In the genomic region with DNA sequence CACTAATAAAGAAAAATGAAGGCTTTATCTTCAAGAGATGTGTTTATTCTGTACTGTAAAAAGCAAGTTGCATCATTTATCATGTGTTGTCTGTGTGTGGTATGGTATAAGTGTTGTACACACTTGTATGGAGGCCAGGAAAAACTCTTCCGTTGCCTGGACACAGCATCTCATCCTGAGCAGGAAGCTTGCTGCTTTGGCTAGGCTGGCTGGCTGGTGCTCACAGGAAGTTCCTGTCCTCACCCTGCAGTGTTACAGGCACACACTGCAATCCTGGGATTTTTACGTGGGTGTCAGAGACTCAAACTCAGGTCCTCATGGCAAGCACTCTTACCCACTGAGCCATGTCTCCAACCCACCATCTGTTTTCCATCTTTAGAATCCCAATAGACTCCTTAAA, we compare ENCODE assay signal across 15 mouse cellular contexts.
"Had no signal": no experiment of that assay in that cellular context is flagged by ENCODE, and none has a peak within 500 bp of the region (broad histone marks: within the 10 kb centered on the region; RNA-seq: fewer than 3 reads in every experiment).

No protein-coding gene starts in this region.

- H3K9ac ChIP-seq: limb, embryonic 15.5 days; liver, embryonic 12.5 days; lung, embryonic 15.5 days; midbrain, embryonic 15.5 days; neural tube, embryonic 13.5 days; stomach, embryonic 15.5 days had no signal

- H3K4me2 ChIP-seq: limb, embryonic 15.5 days; liver, embryonic 12.5 days; lung, embryonic 15.5 days; midbrain, embryonic 11.5 days; midbrain, embryonic 15.5 days; neural tube, embryonic 13.5 days; stomach, embryonic 15.5 days had no signal

- H3K4me3 ChIP-seq: limb, embryonic 15.5 days; liver, embryonic 12.5 days; lung, embryonic 15.5 days; midbrain, embryonic 15.5 days; neural tube, embryonic 13.5 days; stomach, embryonic 15.5 days had no signal

- DNase-seq: kidney, adult 11 months; layer of hippocampus, adult 9-11 months; layer of hippocampus, postnatal 36 days; lung, postnatal 14 days; retina, postnatal 1 day; right cerebral cortex, postnatal 4 days; thymus, adult 2 months; thymus, postnatal 25 days had no signal

- ATAC-seq: liver, embryonic 12.5 days; midbrain, embryonic 15.5 days had no signal

- H3K9me3 ChIP-seq: limb, embryonic 15.5 days; liver, embryonic 12.5 days; lung, embryonic 15.5 days; midbrain, embryonic 15.5 days; neural tube, embryonic 13.5 days; stomach, embryonic 15.5 days had no signal

- H3K27ac ChIP-seq: limb, embryonic 15.5 days; liver, embryonic 12.5 days; lung, embryonic 15.5 days; midbrain, embryonic 15.5 days; neural tube, embryonic 13.5 days; stomach, embryonic 15.5 days had no signal

- H3K4me1 ChIP-seq: limb, embryonic 15.5 days; lung, embryonic 15.5 days; midbrain, embryonic 15.5 days; neural tube, embryonic 13.5 days; stomach, embryonic 15.5 days had no signal

- H3K27me3 ChIP-seq: limb, embryonic 15.5 days; liver, embryonic 12.5 days; lung, embryonic 15.5 days; midbrain, embryonic 15.5 days; neural tube, embryonic 13.5 days; stomach, embryonic 15.5 days had no signal
